In genomic region chr9:59751066-59751581, GRCm38 (mm10) we compare ENCODE assay signal across 8 mouse cellular contexts. TPM values are rescaled to one million over a fixed set of nuclear protein-coding genes. Genes with fewer than 3 reads are reported as not detected.
A peak's percentile ranks its signal among the peaks of the same experiment; 100 is the strongest.
DNase-seq lines count a peak whose midpoint lies in the region; ATAC-seq and TF ChIP-seq lines count a peak whose summit lies in the region.

No protein-coding gene starts in this region.

- peak; percentile 77 to 83 for DNase-seq in cerebellum, adult 18-20 months
- DNase-seq in cerebellum, adult 11-12 months = no peak
- DNase-seq in embryo, embryonic 10.5 days (ENCODE audit: low spot score) = peak; percentile 78
- DNase-seq in limb, embryonic 14.5 days (ENCODE audit: low spot score) = peak; percentile 57

- no peaks in the 10 kb centered on the region for H3K9me3 ChIP-seq in intestine, embryonic 16.5 days (ENCODE audit: control insufficient read depth, low read length)
- H3K9me3 ChIP-seq in limb, embryonic 14.5 days (ENCODE audit: control insufficient read depth, low read length) = no peaks in the 10 kb centered on the region
- no peaks in the 10 kb centered on the region for H3K9me3 ChIP-seq in midbrain, embryonic 15.5 days
- H3K9me3 ChIP-seq in stomach, embryonic 14.5 days (ENCODE audit: control insufficient read depth, low read depth, low read length) = no peaks in the 10 kb centered on the region

- H3K27ac ChIP-seq in intestine, embryonic 16.5 days (ENCODE audit: low read length) = peak overlapping the region; percentile 93
- peak overlapping the region; percentile 85 for H3K27ac ChIP-seq in limb, embryonic 14.5 days (replicated peaks; ENCODE audit: low read depth, low read length)
- peak overlapping the region; percentile 93 for H3K27ac ChIP-seq in midbrain, embryonic 15.5 days
- H3K27ac ChIP-seq in stomach, embryonic 14.5 days (ENCODE audit: low read length) = peak overlapping the region; percentile 91

- WGBS in intestine, embryonic 16.5 days = under 1% methylated on average over 49 of the region's 49 CpGs
- 0% methylated on average over 15 of the region's 49 CpGs for WGBS in limb, embryonic 14.5 days
- WGBS in midbrain, embryonic 15.5 days = under 1% methylated on average over 46 of the region's 49 CpGs
- under 1% methylated on average over 28 of the region's 49 CpGs for WGBS in stomach, embryonic 14.5 days

- no peaks in the 10 kb centered on the region for H3K27me3 ChIP-seq in intestine, embryonic 16.5 days (replicated peaks; ENCODE audit: control insufficient read depth, insufficient read depth, low read length)
- H3K27me3 ChIP-seq in limb, embryonic 14.5 days (ENCODE audit: control insufficient read depth, insufficient read depth, low read length) = no peaks in the 10 kb centered on the region
- H3K27me3 ChIP-seq in midbrain, embryonic 15.5 days (replicated peaks) = no peaks in the 10 kb centered on the region
- H3K27me3 ChIP-seq in stomach, embryonic 14.5 days (ENCODE audit: control insufficient read depth, insufficient read depth, low read length) = no peaks in the 10 kb centered on the region

- H3K4me2 ChIP-seq in intestine, embryonic 16.5 days (ENCODE audit: low read depth, low read length) = peak overlapping the region; percentile 86
- H3K4me2 ChIP-seq in limb, embryonic 14.5 days (replicated peaks; ENCODE audit: low read depth, low read length, severe bottlenecking) = peak overlapping the region; percentile 67
- peak overlapping the region; percentile 73 for H3K4me2 ChIP-seq in midbrain, embryonic 15.5 days
- H3K4me2 ChIP-seq in stomach, embryonic 14.5 days (replicated peaks; ENCODE audit: low read depth, low read length) = peak overlapping the region; percentile 77

- no peak for TF ChIP-seq POLR2A in limb, embryonic 14.5 days (IDR thresholded peaks at IDR 0.05; ENCODE audit: borderline replicate concordance, extremely low read depth, insufficient read depth, insufficient read length)

- H3K9ac ChIP-seq in intestine, embryonic 16.5 days (ENCODE audit: low read depth, low read length) = peak overlapping the region; percentile 84
- H3K9ac ChIP-seq in limb, embryonic 14.5 days (ENCODE audit: low read depth, low read length, severe bottlenecking) = peak overlapping the region; percentile 86
- H3K9ac ChIP-seq in midbrain, embryonic 15.5 days = peak overlapping the region; percentile 76
- H3K9ac ChIP-seq in stomach, embryonic 14.5 days (replicated peaks; ENCODE audit: low read depth, low read length) = peak overlapping the region; percentile 71

- ATAC-seq in granulocyte monocyte progenitor cell, adult 5-6 weeks (replicated peaks; ENCODE audit: poor library complexity, severe bottlenecking) = peak; percentile 70
- ATAC-seq in intestine, embryonic 16.5 days = peak; percentile 97
- peak; percentile 92 for ATAC-seq in limb, embryonic 14.5 days (ENCODE audit: low FRiP score, low read depth)
- ATAC-seq in midbrain, embryonic 15.5 days (replicated peaks) = peak; percentile 91
- peak; percentile 95 for ATAC-seq in stomach, embryonic 14.5 days (ENCODE audit: insufficient number of reproducible peaks, insufficient read depth, low FRiP score, low read depth)

- peak overlapping the region; percentile 88 for H3K4me3 ChIP-seq in intestine, embryonic 16.5 days (ENCODE audit: low read length)
- H3K4me3 ChIP-seq in limb, embryonic 14.5 days (replicated peaks; ENCODE audit: low read length) = peak overlapping the region; percentile 86
- peak overlapping the region; percentile 89 for H3K4me3 ChIP-seq in midbrain, embryonic 15.5 days
- H3K4me3 ChIP-seq in stomach, embryonic 14.5 days (ENCODE audit: low read depth, low read length) = peak overlapping the region; percentile 80

- peaks cover 10% of the 10 kb centered on the region for H3K4me1 ChIP-seq in intestine, embryonic 16.5 days (ENCODE audit: control insufficient read depth, insufficient read depth, low read length)
- peaks cover 9% of the 10 kb centered on the region for H3K4me1 ChIP-seq in limb, embryonic 14.5 days (ENCODE audit: control insufficient read depth, insufficient read depth, low read length)
- H3K4me1 ChIP-seq in midbrain, embryonic 15.5 days = peaks cover 22% of the 10 kb centered on the region
- H3K4me1 ChIP-seq in stomach, embryonic 14.5 days (ENCODE audit: control insufficient read depth, insufficient read depth, low read length) = peaks cover 6% of the 10 kb centered on the region; the same call in 1 of the 2 replicates

- H3K36me3 ChIP-seq in intestine, embryonic 16.5 days (ENCODE audit: control insufficient read depth, insufficient read depth, low read length) = no peaks in the 10 kb centered on the region
- no peaks in the 10 kb centered on the region for H3K36me3 ChIP-seq in limb, embryonic 14.5 days (ENCODE audit: control insufficient read depth, insufficient read depth, low read length)
- H3K36me3 ChIP-seq in midbrain, embryonic 15.5 days (replicated peaks) = no peaks in the 10 kb centered on the region
- H3K36me3 ChIP-seq in stomach, embryonic 14.5 days (ENCODE audit: control insufficient read depth, insufficient read depth, low read length) = no peaks in the 10 kb centered on the region

RNA-seq across cellular contexts. Expression of gene Myo9a, which starts 0.4 kb away (rescaled TPM):
- 6.8 and 11.2 TPM in 2 replicates for total RNA-seq in granulocyte monocyte progenitor cell, adult 5-6 weeks (2014; fragmentation: Nextera tagmentation)
- total RNA-seq in granulocyte monocyte progenitor cell, adult 5-6 weeks (2017) = 19.4 and 26.4 TPM in 2 replicates
- polyA plus RNA-seq in intestine, embryonic 16.5 days (2015; fragmentation: Nextera tagmentation; extraction: Ambion mirVana) = 9.2 and 10.2 TPM in 2 replicates
- polyA plus RNA-seq in limb, embryonic 14.5 days (2012; rRNA removed) = 13.6 and 13.9 TPM in 2 replicates
- 19.2 and 20.5 TPM in 2 replicates for polyA plus RNA-seq in limb, embryonic 14.5 days (2014; fragmentation: Nextera tagmentation; extraction: Ambion mirVana)
- polyA plus RNA-seq in midbrain, embryonic 15.5 days (2015; fragmentation: Nextera tagmentation; extraction: Ambion mirVana) = 28.1 and 28.2 TPM in 2 replicates
- 18.9 and 19.8 TPM in 2 replicates for polyA plus RNA-seq in stomach, embryonic 14.5 days (2014; fragmentation: Nextera tagmentation; extraction: Ambion mirVana)

RNA-seq across cellular contexts. Expression of gene Senp8, which starts 0.6 kb away (rescaled TPM):
- 2.3 and 3.8 TPM in 2 replicates for total RNA-seq in granulocyte monocyte progenitor cell, adult 5-6 weeks (2014; fragmentation: Nextera tagmentation)
- 4.5 and 5.5 TPM in 2 replicates for total RNA-seq in granulocyte monocyte progenitor cell, adult 5-6 weeks (2017)
- polyA plus RNA-seq in intestine, embryonic 16.5 days (2015; fragmentation: Nextera tagmentation; extraction: Ambion mirVana) = 9.7 and 10.0 TPM in 2 replicates
- polyA plus RNA-seq in limb, embryonic 14.5 days (2012; rRNA removed) = 5.1 and 6.1 TPM in 2 replicates
- 8.2 and 9.4 TPM in 2 replicates for polyA plus RNA-seq in limb, embryonic 14.5 days (2014; fragmentation: Nextera tagmentation; extraction: Ambion mirVana)
- polyA plus RNA-seq in midbrain, embryonic 15.5 days (2015; fragmentation: Nextera tagmentation; extraction: Ambion mirVana) = 11.1 and 14.0 TPM in 2 replicates
- 11.7 and 12.4 TPM in 2 replicates for polyA plus RNA-seq in stomach, embryonic 14.5 days (2014; fragmentation: Nextera tagmentation; extraction: Ambion mirVana)
